Mouse (Mus musculus): ENCODE data around the gene Ino80b. TPM values are rescaled to one million over a fixed set of nuclear protein-coding genes. Genes with fewer than 3 reads are reported as not detected.

Ino80b gene
- polyA plus RNA-seq, 1 experiment from 2014 or later, result 13.3 TPM

DNA sequence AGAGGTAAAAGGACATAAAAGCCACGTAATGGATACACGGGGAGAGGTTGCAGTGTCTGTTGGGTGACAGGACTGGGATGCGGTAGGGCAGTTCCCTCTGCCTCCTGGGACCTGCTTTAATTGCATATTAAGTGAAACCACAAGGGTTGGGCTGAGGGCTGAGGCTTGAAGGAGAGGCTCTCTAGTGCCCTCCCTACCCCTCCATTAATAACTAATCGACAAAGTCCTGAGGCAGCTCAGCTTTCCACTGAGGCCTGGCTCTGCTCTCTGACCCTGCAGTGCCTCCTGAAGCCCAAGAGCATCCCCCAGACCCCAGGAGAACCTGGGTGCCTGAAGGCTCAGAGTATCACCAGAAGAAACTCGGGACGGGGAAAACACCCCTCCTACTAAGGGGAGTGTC, 40.8 kb downstream of the Ino80b start:
- no peak for TF ChIP-seq CTCF (IDR thresholded peaks at IDR 0.05; ENCODE audit: low read depth)
- 8% methylated on average over 6 of the region's 6 CpGs for WGBS
- no peaks in the 10 kb centered on the region for H3K9me3 ChIP-seq (ENCODE audit: low read depth, low read length)
- no peak overlapping the region for H3K27ac ChIP-seq (ENCODE audit: low read depth)
- peaks cover 66% of the 10 kb centered on the region for H3K27me3 ChIP-seq (ENCODE audit: insufficient read depth, low read length)
- DNase-seq, result no peak
- no peak overlapping the region for H3K4me3 ChIP-seq (ENCODE audit: low read depth, low read length)
- no peak for ATAC-seq (ENCODE audit: insufficient read depth)
- H3K4me1 ChIP-seq (ENCODE audit: insufficient read depth), result no peaks in the 10 kb centered on the region
- H3K36me3 ChIP-seq (ENCODE audit: insufficient read depth), result peaks cover 26% of the 10 kb centered on the region
- H3K4me2 ChIP-seq, result no peak overlapping the region
- no peak overlapping the region for H3K9ac ChIP-seq

DNA sequence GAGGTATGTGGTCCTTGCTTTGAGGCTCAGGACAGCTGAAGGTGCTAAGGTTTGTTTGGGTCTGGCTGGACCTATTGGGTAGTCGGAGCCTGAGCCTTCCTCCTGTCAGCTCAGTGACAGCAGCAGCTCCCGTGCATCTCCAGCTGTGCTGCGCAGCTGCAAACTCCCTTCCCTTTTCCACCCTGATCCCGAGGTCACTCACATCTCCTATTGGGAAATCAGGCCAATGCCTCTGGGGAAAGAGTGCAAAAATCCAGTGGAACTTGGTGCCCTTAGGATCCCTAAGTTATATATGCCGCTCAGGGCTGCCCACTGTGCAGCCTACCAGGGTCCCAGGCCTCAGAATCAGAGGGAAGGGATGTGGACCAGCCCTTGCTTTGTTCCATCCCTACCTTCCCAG, 41.7 kb downstream of the Ino80b start:
- 16% methylated on average over 5 of the region's 5 CpGs for WGBS
- peaks cover 60% of the 10 kb centered on the region for H3K27me3 ChIP-seq (ENCODE audit: insufficient read depth, low read length)
- peaks cover 5% of the 10 kb centered on the region; the same call in 1 of the 2 replicates for H3K4me1 ChIP-seq (ENCODE audit: insufficient read depth)
- H3K9ac ChIP-seq, result no peak overlapping the region
- H3K4me3 ChIP-seq (ENCODE audit: low read depth, low read length), result no peak overlapping the region
- no peak for DNase-seq
- no peak for TF ChIP-seq CTCF (IDR thresholded peaks at IDR 0.05; ENCODE audit: low read depth)
- peaks cover 26% of the 10 kb centered on the region for H3K36me3 ChIP-seq (ENCODE audit: insufficient read depth)
- ATAC-seq (ENCODE audit: insufficient read depth), result no peak
- H3K27ac ChIP-seq (ENCODE audit: low read depth), result no peak overlapping the region
- H3K4me2 ChIP-seq, result no peak overlapping the region
- H3K9me3 ChIP-seq (ENCODE audit: low read depth, low read length), result no peaks in the 10 kb centered on the region

DNA sequence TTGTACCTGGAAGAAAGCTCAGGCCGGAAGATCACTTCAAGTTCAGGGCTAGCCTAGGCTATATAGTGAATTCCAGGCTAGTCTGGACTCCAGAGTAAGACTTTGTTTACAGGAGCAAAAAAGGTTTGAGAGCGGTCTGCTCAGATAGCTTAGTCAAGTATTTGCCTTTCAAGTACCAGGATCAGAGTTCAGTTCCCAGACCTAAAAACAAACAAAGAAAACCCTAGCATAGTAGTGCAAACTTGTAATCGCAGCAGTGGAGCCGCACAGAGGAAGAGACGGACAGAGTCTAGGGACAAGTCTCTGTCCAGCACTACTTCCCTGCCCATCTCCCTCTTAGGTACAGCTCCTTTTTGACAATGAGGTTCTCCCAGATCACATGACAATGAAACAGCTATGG, 45.0 kb downstream of the Ino80b start:
- no peak overlapping the region for H3K4me2 ChIP-seq
- WGBS, result 81% methylated on average over 5 of the region's 5 CpGs
- H3K27ac ChIP-seq (ENCODE audit: low read depth), result no peak overlapping the region
- DNase-seq (no peak), ATAC-seq (ENCODE audit: insufficient read depth) (no peak)
- no peak overlapping the region for H3K4me3 ChIP-seq (ENCODE audit: low read depth, low read length)
- no peak for TF ChIP-seq CTCF (IDR thresholded peaks at IDR 0.05; ENCODE audit: low read depth)
- peaks cover 5% of the 10 kb centered on the region; the same call in 1 of the 2 replicates for H3K4me1 ChIP-seq (ENCODE audit: insufficient read depth)
- H3K36me3 ChIP-seq (ENCODE audit: insufficient read depth), result peaks cover 26% of the 10 kb centered on the region
- H3K9ac ChIP-seq, result no peak overlapping the region
- no peaks in the 10 kb centered on the region for H3K9me3 ChIP-seq (ENCODE audit: low read depth, low read length)
- H3K27me3 ChIP-seq (ENCODE audit: insufficient read depth, low read length), result peaks cover 49% of the 10 kb centered on the region

DNA sequence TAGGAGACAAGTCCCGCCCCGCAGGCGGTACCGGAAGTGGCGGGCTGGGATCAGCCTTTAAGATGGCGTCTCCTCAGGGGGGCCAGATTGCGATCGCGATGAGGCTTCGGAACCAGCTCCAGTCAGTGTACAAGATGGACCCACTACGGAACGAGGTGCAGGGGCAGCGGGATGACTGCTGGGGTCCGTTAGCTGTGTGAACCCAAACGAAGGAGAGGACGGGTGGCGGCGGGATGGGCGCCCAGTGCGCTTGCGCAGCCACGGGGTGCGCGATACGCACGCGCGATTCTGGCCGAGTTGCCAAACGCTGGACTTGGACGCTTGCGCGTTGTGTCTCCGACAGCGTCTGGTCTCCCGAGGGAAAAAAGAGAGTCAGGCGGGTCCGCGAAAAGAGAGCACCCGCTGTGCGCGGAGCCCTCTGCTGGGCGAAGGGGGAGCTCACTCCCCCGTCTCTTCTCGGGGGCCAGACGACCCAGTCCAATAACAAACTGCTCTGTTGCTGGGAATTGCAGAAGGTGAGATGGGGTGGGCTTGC, 46.8 kb downstream of the Ino80b start:
- Histone ChIP-seq H3K4me2 (peak overlapping the region; percentile 98), H3K9me3 (ENCODE audit: low read depth, low read length) (no peaks in the 10 kb centered on the region), H3K4me3 (ENCODE audit: low read depth, low read length) (peak overlapping the region; percentile 78), H3K36me3 (ENCODE audit: insufficient read depth) (peaks cover 26% of the 10 kb centered on the region), H3K27ac (ENCODE audit: low read depth) (peak overlapping the region; percentile 68), H3K27me3 (ENCODE audit: insufficient read depth, low read length) (peaks cover 48% of the 10 kb centered on the region), H3K4me1 (ENCODE audit: insufficient read depth) (peaks cover 5% of the 10 kb centered on the region; the same call in 1 of the 2 replicates), H3K9ac (peak overlapping the region; percentile 70)
- DNase-seq, result peak; percentile 99
- peak; percentile 92 for ATAC-seq (ENCODE audit: insufficient read depth)
- TF ChIP-seq CTCF (IDR thresholded peaks at IDR 0.05; ENCODE audit: low read depth), result peak; percentile 71
- under 1% methylated on average over 46 of the region's 46 CpGs for WGBS

DNA sequence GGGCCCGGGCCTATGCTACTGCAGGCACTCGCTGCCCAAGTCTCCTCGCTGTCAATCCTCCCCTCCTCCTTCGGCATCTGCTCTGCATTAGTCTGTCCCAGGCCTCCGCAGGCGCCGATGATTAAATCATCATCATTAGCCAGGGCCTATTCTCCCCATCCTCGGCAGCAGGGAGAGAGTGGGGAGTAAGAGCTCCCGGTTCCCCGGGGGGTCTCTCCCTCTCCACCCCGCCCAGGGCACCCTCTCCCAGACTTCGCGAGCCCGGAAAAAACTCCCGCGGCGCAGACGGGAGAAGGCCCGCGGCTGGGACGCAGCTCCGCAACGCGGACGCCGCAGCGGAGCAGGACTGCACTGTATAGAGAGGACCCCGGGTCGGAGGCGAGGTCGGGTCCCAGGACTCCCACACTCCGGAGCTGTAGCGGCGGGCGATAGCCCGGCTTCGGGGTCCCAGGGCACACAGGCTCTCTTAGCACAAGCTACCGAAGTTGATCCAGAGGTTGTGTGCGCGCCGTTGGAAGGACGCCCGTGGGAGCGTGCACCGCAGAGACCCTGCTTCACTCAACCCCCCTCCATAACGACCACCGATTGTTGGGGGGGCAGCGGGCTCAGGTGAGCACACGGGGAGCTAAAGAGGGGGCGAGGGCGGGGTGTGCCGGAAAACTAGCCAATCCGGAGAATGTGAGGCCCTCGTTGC, 47.5 kb downstream of the Ino80b start, which contains the start of gene Pcgf1:
Gene Pcgf1, plus strand, starts transcription at position 240 of the 694 bp plus-strand sequence.
- H3K27me3 ChIP-seq (ENCODE audit: insufficient read depth, low read length), result peaks cover 43% of the 10 kb centered on the region
- peak within 1 kb of the TSS; percentile 68 for H3K27ac ChIP-seq (ENCODE audit: low read depth)
- DNase-seq (peak; percentile 25), ATAC-seq (ENCODE audit: insufficient read depth) (peak; percentile 78)
- peak within 1 kb of the TSS; percentile 78 for H3K4me3 ChIP-seq (ENCODE audit: low read depth, low read length)
- H3K36me3 ChIP-seq (ENCODE audit: insufficient read depth), result peaks cover 25% of the 10 kb centered on the region
- H3K4me1 ChIP-seq (ENCODE audit: insufficient read depth), result peaks cover 5% of the 10 kb centered on the region; the same call in 1 of the 2 replicates
- no peaks in the 10 kb centered on the region for H3K9me3 ChIP-seq (ENCODE audit: low read depth, low read length)
- under 1% methylated on average over 54 of the region's 54 CpGs for WGBS
- H3K4me2 ChIP-seq, result peak within 1 kb of the TSS; percentile 98
- H3K9ac ChIP-seq, result peak within 1 kb of the TSS; percentile 70
- TF ChIP-seq CTCF (IDR thresholded peaks at IDR 0.05; ENCODE audit: low read depth), result no peak

DNA sequence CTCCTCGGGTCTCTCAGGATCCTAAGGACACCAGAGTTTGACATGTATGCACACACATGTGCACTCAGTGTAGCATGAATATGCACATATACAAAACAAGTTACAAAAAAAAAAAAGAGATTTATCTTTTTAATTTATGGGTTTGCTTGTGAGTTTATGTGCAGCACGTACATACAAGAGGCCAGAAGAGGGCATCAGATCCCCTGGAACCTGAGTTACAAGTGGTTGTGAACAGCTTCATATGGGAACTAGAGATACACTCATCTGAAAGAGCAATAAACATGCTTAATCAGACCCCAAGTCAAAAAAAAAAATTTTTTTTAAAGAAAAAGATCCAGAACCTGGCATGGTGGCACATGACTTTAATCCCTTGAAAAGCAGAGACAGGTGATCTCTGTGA, 50.3 kb downstream of the Ino80b start:
- Histone ChIP-seq H3K27ac (ENCODE audit: low read depth) (no peak overlapping the region), H3K9ac (no peak overlapping the region), H3K36me3 (ENCODE audit: insufficient read depth) (peaks cover 2% of the 10 kb centered on the region), H3K27me3 (ENCODE audit: insufficient read depth, low read length) (peaks cover 67% of the 10 kb centered on the region), H3K9me3 (ENCODE audit: low read depth, low read length) (no peaks in the 10 kb centered on the region), H3K4me3 (ENCODE audit: low read depth, low read length) (no peak overlapping the region), H3K4me2 (no peak overlapping the region), H3K4me1 (ENCODE audit: insufficient read depth) (peaks cover 5% of the 10 kb centered on the region; the same call in 1 of the 2 replicates)
- 5% methylated on average over 2 of the region's 2 CpGs for WGBS
- DNase-seq (no peak), ATAC-seq (ENCODE audit: insufficient read depth) (no peak)
- TF ChIP-seq CTCF (IDR thresholded peaks at IDR 0.05; ENCODE audit: low read depth), result 0 out of 2 replicates have a peak, but pooled peaks have one; percentile 8

MicroRNAs within 50 kb of the gene (microRNA counts, 519-probe panel; counts per million panel counts)
- 30.5 counts per million for microRNA mmu-miR-3470a+mmu-miR-3470b

Small RNAs within 50 kb of the gene (microRNA-seq; reads per million reads assigned to microRNA genes)
- gene Mir3470a (ENCODE audit: borderline number of aligned reads), result not detected

Other genes starting within 250 kb of the Ino80b start
- 8.5 and 10.0 TPM in 2 replicates for gene Sema4f, start 185.7 kb downstream of the Ino80b start, polyA plus RNA-seq (2014; fragmentation: Nextera tagmentation; extraction: Ambion mirVana)
- gene M1ap, start 178.5 kb downstream of the Ino80b start, polyA plus RNA-seq (2014; fragmentation: Nextera tagmentation; extraction: Ambion mirVana), result 1.1 TPM in 2 replicates
- gene Dok1, start 92.0 kb downstream of the Ino80b start, polyA plus RNA-seq (2014; fragmentation: Nextera tagmentation; extraction: Ambion mirVana), result 11.9 and 12.0 TPM in 2 replicates
- 19.5 and 19.8 TPM in 2 replicates for gene Loxl3, start 91.3 kb downstream of the Ino80b start, polyA plus RNA-seq (2014; fragmentation: Nextera tagmentation; extraction: Ambion mirVana)
- gene Aup1, start 70.9 kb downstream of the Ino80b start, polyA plus RNA-seq (2014; fragmentation: Nextera tagmentation; extraction: Ambion mirVana), result 134 and 144 TPM in 2 replicates
- gene Htra2, start 70.2 kb downstream of the Ino80b start, polyA plus RNA-seq (2014; fragmentation: Nextera tagmentation; extraction: Ambion mirVana), result 44.0 and 45.0 TPM in 2 replicates
- gene Dqx1, start 67.6 kb downstream of the Ino80b start, polyA plus RNA-seq (2014; fragmentation: Nextera tagmentation; extraction: Ambion mirVana), result 0.62 and 1.3 TPM in 2 replicates
- 0.25 and 0.95 TPM in 2 replicates for gene Tlx2, start 55.1 kb downstream of the Ino80b start, polyA plus RNA-seq (2014; fragmentation: Nextera tagmentation; extraction: Ambion mirVana)
- 28.5 and 29.9 TPM in 2 replicates for gene Pcgf1, start 47.6 kb downstream of the Ino80b start, polyA plus RNA-seq (2014; fragmentation: Nextera tagmentation; extraction: Ambion mirVana)
- 0.84 and 0.89 TPM in 2 replicates for gene Lbx2, start 39.1 kb downstream of the Ino80b start, polyA plus RNA-seq (2014; fragmentation: Nextera tagmentation; extraction: Ambion mirVana)
- gene Ccdc142, start 23.8 kb downstream of the Ino80b start, polyA plus RNA-seq (2014; fragmentation: Nextera tagmentation; extraction: Ambion mirVana), result 2.6 and 3.0 TPM in 2 replicates
- gene Gm42688, start 23.8 kb downstream of the Ino80b start, polyA plus RNA-seq (2014; fragmentation: Nextera tagmentation; extraction: Ambion mirVana), result 2.3 and 2.9 TPM in 2 replicates
- 134 TPM in 2 replicates for gene Mrpl53, start 16.4 kb downstream of the Ino80b start, polyA plus RNA-seq (2014; fragmentation: Nextera tagmentation; extraction: Ambion mirVana)
- 53.7 and 66.6 TPM in 2 replicates for gene Mogs, start 9.9 kb downstream of the Ino80b start, polyA plus RNA-seq (2014; fragmentation: Nextera tagmentation; extraction: Ambion mirVana)
- gene Wbp1, start 3.9 kb downstream of the Ino80b start, polyA plus RNA-seq (2014; fragmentation: Nextera tagmentation; extraction: Ambion mirVana), result 86.0 and 91.5 TPM in 2 replicates
- gene Rtkn, start 10.0 kb upstream of the Ino80b start, polyA plus RNA-seq (2014; fragmentation: Nextera tagmentation; extraction: Ambion mirVana), result 22.7 and 26.7 TPM in 2 replicates
- 5.6 and 8.5 TPM in 2 replicates for gene Wdr54, start 31.0 kb upstream of the Ino80b start, polyA plus RNA-seq (2014; fragmentation: Nextera tagmentation; extraction: Ambion mirVana)
- gene 1700003E16Rik, start 31.0 kb upstream of the Ino80b start, polyA plus RNA-seq (2014; fragmentation: Nextera tagmentation; extraction: Ambion mirVana), result 0.96 and 1.3 TPM in 2 replicates
- 91.6 and 94.1 TPM in 2 replicates for gene Dctn1, start 40.5 kb upstream of the Ino80b start, polyA plus RNA-seq (2014; fragmentation: Nextera tagmentation; extraction: Ambion mirVana)
- 0.61 and 0.64 TPM in 2 replicates for gene Slc4a5, start 94.4 kb upstream of the Ino80b start, polyA plus RNA-seq (2014; fragmentation: Nextera tagmentation; extraction: Ambion mirVana)
- gene Mthfd2, start 200.5 kb upstream of the Ino80b start, polyA plus RNA-seq (2014; fragmentation: Nextera tagmentation; extraction: Ambion mirVana), result 41.6 and 47.3 TPM in 2 replicates
- gene Mob1a, start 200.6 kb upstream of the Ino80b start, polyA plus RNA-seq (2014; fragmentation: Nextera tagmentation; extraction: Ambion mirVana), result 93.1 and 93.6 TPM in 2 replicates
- gene Bola3, start 223.7 kb upstream of the Ino80b start, polyA plus RNA-seq (2014; fragmentation: Nextera tagmentation; extraction: Ambion mirVana), result 144 and 151 TPM in 2 replicates